Mouse (Mus musculus): ENCODE measurements at regions not wholly inside any gene's neighbourhood (a gene's known extent, or its start where the extent isn't known, plus 50 kb on each side); places are given as distances from the start of the nearest gene placed in this dataset.

- no peak overlapping the region for H3K4me3 ChIP-seq
- WGBS = 89% methylated on average over 6 of the region's 6 CpGs
- no peak overlapping the region for H3K27ac ChIP-seq
- H3K36me3 ChIP-seq (replicated peaks) = no peaks in the 10 kb centered on the region
- H3K9me3 ChIP-seq = no peaks in the 10 kb centered on the region
- no peak for DNase-seq (ENCODE audit: extremely low spot score, low spot score)
- no peaks in the 10 kb centered on the region for H3K4me1 ChIP-seq
- H3K27me3 ChIP-seq (ENCODE audit: poor library complexity, severe bottlenecking) = no peaks in the 10 kb centered on the region
Observed at GRCm38 (mm10) chr17:14562191-14562590, 131.8 kb downstream of the Thbs2 start.

- Histone ChIP-seq H3K4me3 (no peak overlapping the region), H3K27me3 (ENCODE audit: poor library complexity, severe bottlenecking) (no peaks in the 10 kb centered on the region), H3K27ac (no peak overlapping the region), H3K4me1 (no peaks in the 10 kb centered on the region), H3K36me3 (replicated peaks) (no peaks in the 10 kb centered on the region), H3K9me3 (no peaks in the 10 kb centered on the region)
- no peak for DNase-seq (ENCODE audit: extremely low spot score, low spot score)
Observed at GRCm38 (mm10) chr17:14557214-14557613, 136.8 kb downstream of the Thbs2 start.

GRCm38 (mm10) chr17:14553195-14553594 is 140.8 kb downstream of the Thbs2 start:
- Histone ChIP-seq H3K27me3 (ENCODE audit: poor library complexity, severe bottlenecking) (no peaks in the 10 kb centered on the region), H3K27ac (no peak overlapping the region), H3K9me3 (peaks cover under 1% of the 10 kb centered on the region; the same call in 1 of the 2 replicates), H3K36me3 (replicated peaks) (no peaks in the 10 kb centered on the region), H3K4me3 (no peak overlapping the region), H3K4me1 (no peaks in the 10 kb centered on the region)
- DNase-seq (ENCODE audit: extremely low spot score, low spot score) = no peak
- 77% methylated on average over 3 of the region's 3 CpGs for WGBS

DNA sequence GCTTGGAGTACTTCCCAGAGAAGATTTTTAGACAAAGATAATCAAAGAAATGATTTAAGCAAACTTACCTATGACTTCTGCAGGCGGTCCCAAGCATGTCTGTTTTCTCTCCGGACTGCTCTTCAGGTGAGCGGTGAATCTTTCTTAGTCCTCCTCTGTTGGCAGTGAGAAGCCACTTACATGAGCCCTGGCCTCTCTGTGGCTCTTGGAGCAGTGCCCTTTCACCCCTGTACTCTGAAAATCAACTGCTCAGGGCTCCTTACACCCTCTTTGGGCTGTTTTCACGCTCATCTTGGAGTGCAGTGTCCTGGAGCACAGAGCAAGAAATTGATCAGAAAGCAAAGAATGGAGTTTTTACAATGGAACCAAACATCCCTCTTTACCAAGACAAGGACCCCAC is 142.0 kb downstream of the Thbs2 start:
- H3K27ac ChIP-seq = no peak overlapping the region
- no peak overlapping the region for H3K4me3 ChIP-seq
- no peak for DNase-seq (ENCODE audit: extremely low spot score, low spot score)
- H3K4me1 ChIP-seq = no peaks in the 10 kb centered on the region
- 88% methylated on average over 4 of the region's 4 CpGs for WGBS
- no peaks in the 10 kb centered on the region for H3K27me3 ChIP-seq (ENCODE audit: poor library complexity, severe bottlenecking)
- H3K9me3 ChIP-seq = peaks cover 12% of the 10 kb centered on the region; the same call in 1 of the 2 replicates
- H3K36me3 ChIP-seq (replicated peaks) = no peaks in the 10 kb centered on the region

DNA sequence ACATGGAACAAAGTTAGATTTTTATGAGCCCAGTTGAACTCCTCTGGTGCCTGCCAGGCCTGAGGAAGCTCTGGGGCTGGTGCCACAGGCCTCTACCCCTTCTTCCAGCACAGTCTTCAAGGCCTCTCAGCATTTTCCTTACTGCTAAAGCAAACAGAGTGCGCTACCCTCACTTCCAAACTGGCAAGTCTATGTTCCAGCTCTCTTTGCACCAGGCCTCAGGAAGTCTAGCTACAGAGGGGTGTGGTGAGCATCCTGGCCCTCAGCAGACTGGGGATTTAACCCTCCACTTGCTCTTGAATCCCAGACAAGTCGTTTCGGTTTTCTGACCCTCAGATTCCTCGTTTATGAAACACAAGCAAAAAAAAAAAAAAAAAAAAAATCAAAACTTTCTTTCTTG is 142.4 kb downstream of the Thbs2 start:
- DNase-seq (ENCODE audit: extremely low spot score, low spot score) = no peak
- H3K27me3 ChIP-seq (ENCODE audit: poor library complexity, severe bottlenecking) = no peaks in the 10 kb centered on the region
- H3K36me3 ChIP-seq (replicated peaks) = no peaks in the 10 kb centered on the region
- H3K4me3 ChIP-seq = no peak overlapping the region
- H3K9me3 ChIP-seq = peaks cover 13% of the 10 kb centered on the region; the same call in 1 of the 2 replicates
- WGBS = 77% methylated on average over 4 of the region's 4 CpGs
- H3K27ac ChIP-seq = no peak overlapping the region
- no peaks in the 10 kb centered on the region for H3K4me1 ChIP-seq

GRCm38 (mm10) chr17:14545822-14546473 is 148.1 kb downstream of the Thbs2 start:
- H3K27me3 ChIP-seq (ENCODE audit: poor library complexity, severe bottlenecking) = no peaks in the 10 kb centered on the region
- H3K9me3 ChIP-seq = peaks cover 13% of the 10 kb centered on the region; the same call in 1 of the 2 replicates
- no peaks in the 10 kb centered on the region for H3K36me3 ChIP-seq (replicated peaks)
- H3K4me3 ChIP-seq = no peak overlapping the region; the same call in 1 of the 2 replicates
- DNase-seq (ENCODE audit: extremely low spot score, low spot score) = peak; percentile 65
- WGBS = 34% methylated on average over 16 of the region's 16 CpGs
- no peak overlapping the region for H3K27ac ChIP-seq
- no peaks in the 10 kb centered on the region for H3K4me1 ChIP-seq

DNA sequence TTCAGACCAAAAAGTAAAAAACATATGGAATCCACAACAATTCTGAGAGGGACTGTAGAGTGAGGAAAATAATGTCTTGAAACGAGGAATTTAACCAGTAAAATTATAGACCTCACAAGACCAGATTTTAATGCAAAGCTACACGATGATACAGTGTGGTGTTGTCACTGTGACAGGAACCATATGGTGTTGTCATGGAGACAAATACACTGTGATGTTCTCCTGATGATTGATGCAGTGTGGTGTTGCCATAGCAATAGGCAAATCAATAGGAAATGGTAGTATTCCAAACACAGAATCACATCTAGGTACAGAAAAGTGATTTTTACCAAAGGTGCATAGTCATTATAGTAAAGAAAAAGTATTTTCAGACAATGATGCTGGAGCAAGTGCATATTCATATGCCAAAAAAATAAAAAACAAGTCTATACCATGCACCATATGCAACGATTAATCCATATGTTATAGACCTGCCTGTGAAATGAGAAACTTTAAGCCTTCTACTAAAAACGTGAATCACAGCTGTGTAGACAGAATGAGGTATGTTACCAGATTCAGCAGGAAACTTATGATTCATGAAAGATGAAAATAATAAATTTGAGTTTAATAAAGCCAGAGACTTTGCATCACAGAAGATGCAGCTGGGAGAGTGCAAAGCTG is 149.6 kb downstream of the Thbs2 start:
- Histone ChIP-seq H3K27ac (no peak overlapping the region), H3K4me1 (no peaks in the 10 kb centered on the region), H3K9me3 (peaks cover 13% of the 10 kb centered on the region; the same call in 1 of the 2 replicates), H3K27me3 (ENCODE audit: poor library complexity, severe bottlenecking) (no peaks in the 10 kb centered on the region), H3K36me3 (replicated peaks) (no peaks in the 10 kb centered on the region), H3K4me3 (no peak overlapping the region)
- DNase-seq (ENCODE audit: extremely low spot score, low spot score) = no peak
- 71% methylated on average over 4 of the region's 4 CpGs for WGBS

- Histone ChIP-seq H3K9me3 (no peaks in the 10 kb centered on the region), H3K27me3 (ENCODE audit: poor library complexity, severe bottlenecking) (no peaks in the 10 kb centered on the region), H3K4me3 (no peak overlapping the region), H3K36me3 (replicated peaks) (no peaks in the 10 kb centered on the region), H3K27ac (no peak overlapping the region), H3K4me1 (no peaks in the 10 kb centered on the region)
- 83% methylated on average over 8 of the region's 8 CpGs for WGBS
- no peak for DNase-seq (ENCODE audit: extremely low spot score, low spot score)
Observed at GRCm38 (mm10) chr17:14541035-14541434, 153.0 kb downstream of the Thbs2 start.

DNA sequence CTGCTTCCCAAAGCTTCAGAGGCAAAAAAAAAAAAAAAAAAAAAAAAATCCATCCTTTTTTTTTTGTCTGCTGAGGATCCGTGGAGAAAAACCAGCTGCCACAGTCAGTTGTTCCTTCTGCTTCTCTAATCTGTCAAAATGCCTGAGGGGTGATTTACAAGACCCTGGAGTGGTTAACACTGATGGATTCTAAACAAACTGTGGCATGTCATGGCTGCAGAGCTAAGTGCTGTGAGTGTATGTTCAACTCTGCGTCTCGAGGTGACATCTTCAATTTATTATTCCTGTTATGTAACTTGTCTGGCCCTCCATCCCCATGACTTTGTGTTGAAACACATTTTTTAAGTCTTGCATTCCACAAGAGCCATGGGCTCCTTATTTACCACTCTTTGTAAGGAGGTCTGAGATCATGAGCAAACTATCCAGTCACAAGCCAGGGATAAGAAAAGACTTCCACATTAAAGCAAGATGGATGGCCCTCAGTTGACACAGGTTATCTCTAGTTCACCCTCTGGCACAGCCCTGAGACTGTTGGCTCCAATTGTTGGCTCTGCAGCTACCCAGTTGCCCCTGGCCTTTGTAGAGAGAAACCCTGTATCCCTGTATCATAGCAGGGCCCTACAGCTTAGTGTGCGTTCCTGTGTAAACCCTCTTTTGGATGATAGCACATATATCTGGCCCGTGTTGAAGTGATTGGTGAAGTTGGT is 153.6 kb downstream of the Thbs2 start:
- H3K4me1 ChIP-seq = no peaks in the 10 kb centered on the region
- no peak overlapping the region for H3K4me3 ChIP-seq
- WGBS = 86% methylated on average over 5 of the region's 5 CpGs
- DNase-seq (ENCODE audit: extremely low spot score, low spot score) = no peak
- no peaks in the 10 kb centered on the region for H3K9me3 ChIP-seq
- H3K36me3 ChIP-seq (replicated peaks) = no peaks in the 10 kb centered on the region
- no peak overlapping the region for H3K27ac ChIP-seq
- H3K27me3 ChIP-seq (ENCODE audit: poor library complexity, severe bottlenecking) = no peaks in the 10 kb centered on the region

DNA sequence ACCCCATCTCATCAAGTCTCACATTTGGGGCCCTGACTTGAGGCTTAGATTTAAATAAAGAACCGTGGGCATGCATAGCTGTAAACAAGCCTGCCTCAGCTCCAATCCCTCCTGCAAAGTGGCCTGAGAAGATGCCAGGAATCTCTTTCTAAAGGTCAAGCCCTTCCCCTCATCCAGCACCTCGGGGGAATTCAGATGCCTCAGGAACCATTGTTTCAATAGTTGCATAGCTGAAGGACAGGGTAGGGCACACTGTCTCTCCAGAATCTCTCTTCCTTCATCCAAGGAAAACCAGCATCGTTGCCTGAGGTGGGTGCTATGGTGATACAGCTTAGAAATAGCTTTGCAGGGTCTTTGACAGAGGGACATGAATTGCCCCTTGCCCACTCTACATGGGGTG is 154.4 kb downstream of the Thbs2 start:
- Histone ChIP-seq H3K36me3 (replicated peaks) (no peaks in the 10 kb centered on the region), H3K27ac (no peak overlapping the region), H3K9me3 (no peaks in the 10 kb centered on the region), H3K27me3 (ENCODE audit: poor library complexity, severe bottlenecking) (no peaks in the 10 kb centered on the region), H3K4me1 (no peaks in the 10 kb centered on the region), H3K4me3 (no peak overlapping the region)
- 56% methylated on average over 3 of the region's 3 CpGs for WGBS
- no peak for DNase-seq (ENCODE audit: extremely low spot score, low spot score)

- H3K27ac ChIP-seq = no peak overlapping the region
- H3K4me3 ChIP-seq = no peak overlapping the region
- no peak for DNase-seq (ENCODE audit: extremely low spot score, low spot score)
- H3K36me3 ChIP-seq (replicated peaks) = no peaks in the 10 kb centered on the region
- H3K27me3 ChIP-seq (ENCODE audit: poor library complexity, severe bottlenecking) = no peaks in the 10 kb centered on the region
- no peaks in the 10 kb centered on the region for H3K4me1 ChIP-seq
- no peaks in the 10 kb centered on the region for H3K9me3 ChIP-seq
- 91% methylated on average over 3 of the region's 3 CpGs for WGBS
Observed at GRCm38 (mm10) chr17:14539191-14539590, 154.8 kb downstream of the Thbs2 start.

DNA sequence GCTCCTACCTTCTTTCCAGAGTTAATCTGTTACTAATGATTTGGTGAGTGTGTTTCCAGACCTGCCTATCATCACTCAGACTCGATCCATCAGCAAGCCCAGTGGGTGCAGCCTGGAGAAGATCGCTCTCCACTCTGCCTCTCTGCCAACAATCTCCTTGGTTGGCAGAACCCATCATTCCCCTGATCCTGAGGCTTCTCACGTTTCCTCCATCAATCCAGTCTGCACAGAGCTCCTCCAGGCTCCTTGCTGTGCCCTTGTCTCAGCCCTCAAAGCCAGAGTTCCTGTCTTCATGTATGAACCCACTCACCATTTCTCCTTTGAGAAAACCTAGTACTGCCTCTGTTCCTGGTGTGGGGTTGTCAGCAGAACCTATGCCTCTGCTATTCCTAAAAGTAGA is 155.5 kb downstream of the Thbs2 start:
- Histone ChIP-seq H3K9me3 (no peaks in the 10 kb centered on the region), H3K27ac (no peak overlapping the region), H3K36me3 (replicated peaks) (no peaks in the 10 kb centered on the region), H3K4me1 (no peaks in the 10 kb centered on the region), H3K27me3 (ENCODE audit: poor library complexity, severe bottlenecking) (no peaks in the 10 kb centered on the region), H3K4me3 (no peak overlapping the region)
- WGBS = 69% methylated on average over 3 of the region's 3 CpGs
- DNase-seq (ENCODE audit: extremely low spot score, low spot score) = no peak

DNA sequence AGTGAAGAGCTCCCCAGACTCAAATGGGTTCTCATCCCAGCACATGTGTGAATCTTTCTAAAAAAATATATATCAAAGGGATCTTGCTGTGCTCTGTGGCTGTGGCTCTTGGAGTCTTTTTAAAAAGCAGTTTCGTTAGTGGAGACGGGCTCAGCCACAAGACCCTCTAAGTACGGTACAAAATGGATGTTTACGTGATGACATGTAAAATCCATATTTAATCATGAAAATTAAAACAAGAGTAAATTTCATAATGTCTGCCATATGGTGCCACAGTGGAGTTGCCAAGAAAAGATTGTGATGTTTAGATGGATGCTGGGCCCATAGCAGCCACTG is 161.1 kb downstream of the Thbs2 start:
- 95% methylated on average over 4 of the region's 4 CpGs for WGBS
- Histone ChIP-seq H3K27me3 (ENCODE audit: poor library complexity, severe bottlenecking) (no peaks in the 10 kb centered on the region), H3K4me1 (no peaks in the 10 kb centered on the region), H3K36me3 (replicated peaks) (no peaks in the 10 kb centered on the region), H3K9me3 (no peaks in the 10 kb centered on the region), H3K27ac (no peak overlapping the region), H3K4me3 (no peak overlapping the region)
- no peak for DNase-seq (ENCODE audit: extremely low spot score, low spot score)

Data from forebrain, embryonic 10.5 days (tissue).